In genomic region chr11:78574031-78574430, GRCm38 (mm10) we compare ENCODE assay signal across 3 mouse cellular contexts. TPM values are rescaled to one million over a fixed set of nuclear protein-coding genes. Genes with fewer than 3 reads are reported as not detected.
A peak's percentile ranks its signal among the peaks of the same experiment; 100 is the strongest.
DNase-seq lines count a peak whose midpoint lies in the region; TF ChIP-seq lines count a peak whose summit lies in the region.
"Not testable (repeated sequence)": the region's sequence is repeated elsewhere in the genome, so short reads cannot be mapped to it uniquely, and the experiment has no call there.

No protein-coding gene starts in this region.

- dilution Hi-C loops in CH12.LX (cut with MboI; ENCODE audit: extremely low pct_ligation_motif_present, extremely low pct_unique_long_range_greater_than_20kb, low sequenced_read_pairs) = not testable (repeated sequence)

- H3K27ac ChIP-seq in CH12.LX (ENCODE audit: insufficient read depth, low read depth); MEL (ENCODE audit: control insufficient read depth, low read depth, low read length): not testable (repeated sequence)

- not testable (repeated sequence) for DNase-seq in CH12.LX (ENCODE audit: extremely low read depth); MEL (ENCODE audit: low read depth, low spot score)
- peak; percentile 30 for DNase-seq in ES-CJ7 (ENCODE audit: low read depth, low spot score)

- TF ChIP-seq POLR2A in CH12.LX (IDR thresholded peaks at IDR 0.05; ENCODE audit: low read depth, low read length); MEL (IDR thresholded peaks at IDR 0.05; ENCODE audit: control insufficient read depth in 1 of 2, insufficient read depth in 1 of 2, low read depth in 1 of 2, low read length in 2 of 2, poor library complexity in 1 of 2): not testable (repeated sequence)

- TF ChIP-seq RAD21 in CH12.LX (IDR thresholded peaks at IDR 0.05; ENCODE audit: low read depth, low read length); MEL (IDR thresholded peaks at IDR 0.05; ENCODE audit: low read depth, low read length): not testable (repeated sequence)

- in situ Hi-C loops in CH12.LX (cut with MboI; ENCODE audit: low pct_ligation_motif_present, low pct_unique_long_range_greater_than_20kb, low sequenced_read_pairs) = loop anchor here (25.0 kb wide), 1 partner anchor 638 kb away; no protein-coding TSS in a partner anchor

- not testable (repeated sequence) for H3K4me2 ChIP-seq in CH12.LX (ENCODE audit: insufficient read depth, low read depth, poor library complexity, severe bottlenecking)

- not testable (repeated sequence) for H3K4me1 ChIP-seq in CH12.LX (ENCODE audit: control insufficient read depth in 1 of 2, insufficient read depth in 2 of 2)
- H3K4me1 ChIP-seq in MEL (ENCODE audit: control insufficient read depth in 1 of 2, insufficient read depth in 2 of 2, low read length in 2 of 2) = peaks cover 11 to 12% of the 10 kb centered on the region in 2 experiments

- H3K27me3 ChIP-seq in CH12.LX (replicated peaks); MEL (ENCODE audit: control insufficient read depth in 1 of 2, insufficient read depth in 2 of 2, low read length in 2 of 2): not testable (repeated sequence)

- TF ChIP-seq EP300 in CH12.LX (IDR thresholded peaks at IDR 0.05; ENCODE audit: low read length); MEL (IDR thresholded peaks at IDR 0.05; ENCODE audit: low read depth in 1 of 2, low read length in 2 of 2): not testable (repeated sequence)

- TF ChIP-seq CTCF in CH12.LX (conservative IDR thresholded peaks at IDR 0.05 in 1 of 2, IDR thresholded peaks at IDR 0.05 in 1 of 2; ENCODE audit: low read depth in 2 of 2, low read length in 2 of 2); MEL (IDR thresholded peaks at IDR 0.05 in 2 of 3, conservative IDR thresholded peaks at IDR 0.05 in 1 of 3; ENCODE audit: control insufficient read depth in 1 of 3, insufficient read depth in 1 of 3, low read depth in 2 of 3, low read length in 3 of 3, poor library complexity in 1 of 3, severe bottlenecking in 1 of 3): not testable (repeated sequence)

- H3K36me3 ChIP-seq in CH12.LX (replicated peaks in 1 of 2; ENCODE audit: control insufficient read depth in 1 of 2, insufficient read depth in 1 of 2, low read length in 1 of 2) = peaks cover 24 to 78% of the 10 kb centered on the region in 2 experiments
- peaks cover 1 to 14% of the 10 kb centered on the region in 2 experiments for H3K36me3 ChIP-seq in MEL (ENCODE audit: control insufficient read depth in 1 of 2, insufficient read depth in 2 of 2, low read length in 2 of 2)

- not testable (repeated sequence) for H3K9me3 ChIP-seq in CH12.LX (replicated peaks; ENCODE audit: low read length); MEL (replicated peaks; ENCODE audit: insufficient read depth, low read length)

- H3K79me2 ChIP-seq in CH12.LX (replicated peaks; ENCODE audit: control insufficient read depth, extremely low read depth, insufficient read depth, poor library complexity, severe bottlenecking); MEL (ENCODE audit: control insufficient read depth, insufficient read depth, low read length, poor library complexity): not testable (repeated sequence)

- not testable (repeated sequence) for H3K4me3 ChIP-seq in CH12.LX (replicated peaks in 1 of 3; ENCODE audit: low read depth in 2 of 3, low read length in 2 of 3, poor library complexity in 1 of 3); MEL (ENCODE audit: control insufficient read depth in 1 of 2, insufficient read depth in 1 of 2, low read depth in 2 of 2, low read length in 2 of 2)

- not testable (repeated sequence) for H3K9ac ChIP-seq in CH12.LX (ENCODE audit: insufficient read depth, low read depth); MEL (ENCODE audit: control insufficient read depth, low read depth, low read length, poor library complexity, severe bottlenecking)

TF ChIP-seq in CH12.LX, 34 proteins besides CTCF, POLR2A, EP300 and RAD21:
- TF ChIP-seq TBP (conservative IDR thresholded peaks at IDR 0.05; ENCODE audit: low read depth, low read length) = peak; percentile 59; the same call in 1 of the 2 replicates
TF ChIP-seq in CH12.LX: peak in this region for 1; not testable (repeated sequence) for 33.

TF ChIP-seq in MEL, 35 proteins besides CTCF, POLR2A, EP300 and RAD21:
- TF ChIP-seq TBP (IDR thresholded peaks at IDR 0.05; ENCODE audit: low read depth, low read length) = peak; percentile 78

RNA-seq across cellular contexts. Expression of gene Tmem97, which starts 23.5 kb away (rescaled TPM):
- total RNA-seq in CH12.LX (2012; rRNA removed) (213 and 282 TPM in 2 replicates), CH12.LX (2014; rRNA removed) (315 and 347 TPM in 2 replicates), MEL (2012; rRNA removed) (204 and 207 TPM in 2 replicates)
- polyA plus RNA-seq in CH12.LX (2012; ENCODE audit: insufficient read length, low read depth) (243 and 268 TPM in 2 replicates), MEL (2012; ENCODE audit: insufficient read depth in 1 of 2, insufficient read length in 2 of 2, low read depth in 1 of 2, low replicate concordance in 2 of 2, missing spikeins in 1 of 2) (100 to 1,000 TPM; 166 to 215 TPM)

RNA-seq across cellular contexts. Expression of gene Ift20, which starts 37.9 kb away (rescaled TPM):
- total RNA-seq in CH12.LX (2012; rRNA removed) (124 and 134 TPM in 2 replicates), CH12.LX (2014; rRNA removed) (151 and 181 TPM in 2 replicates), MEL (2012; rRNA removed) (153 and 196 TPM in 2 replicates)
- polyA plus RNA-seq in CH12.LX (2012; ENCODE audit: insufficient read length, low read depth) (136 and 142 TPM in 2 replicates), MEL (2012; ENCODE audit: insufficient read depth in 1 of 2, insufficient read length in 2 of 2, low read depth in 1 of 2, low replicate concordance in 2 of 2, missing spikeins in 1 of 2) (100 to 1,000 TPM in 1 of 2 experiments, not detected in 1; 128 TPM)

RNA-seq across cellular contexts. Expression of gene Tnfaip1, which starts 37.9 kb away (rescaled TPM):
- total RNA-seq in CH12.LX (2012; rRNA removed) (24.6 and 26.7 TPM in 2 replicates), CH12.LX (2014; rRNA removed) (19.5 TPM in 2 replicates), MEL (2012; rRNA removed) (3.9 and 4.7 TPM in 2 replicates)
- polyA plus RNA-seq in CH12.LX (2012; ENCODE audit: insufficient read length, low read depth) (44.9 and 46.0 TPM in 2 replicates), MEL (2012; ENCODE audit: insufficient read depth in 1 of 2, insufficient read length in 2 of 2, low read depth in 1 of 2, low replicate concordance in 2 of 2, missing spikeins in 1 of 2) (1 to 10 TPM in 1 of 2 experiments, not detected in 1; 7.4 TPM)
